Mouse (Mus musculus): ENCODE data around the gene Slc38a11.

Slc38a11 gene

DNA sequence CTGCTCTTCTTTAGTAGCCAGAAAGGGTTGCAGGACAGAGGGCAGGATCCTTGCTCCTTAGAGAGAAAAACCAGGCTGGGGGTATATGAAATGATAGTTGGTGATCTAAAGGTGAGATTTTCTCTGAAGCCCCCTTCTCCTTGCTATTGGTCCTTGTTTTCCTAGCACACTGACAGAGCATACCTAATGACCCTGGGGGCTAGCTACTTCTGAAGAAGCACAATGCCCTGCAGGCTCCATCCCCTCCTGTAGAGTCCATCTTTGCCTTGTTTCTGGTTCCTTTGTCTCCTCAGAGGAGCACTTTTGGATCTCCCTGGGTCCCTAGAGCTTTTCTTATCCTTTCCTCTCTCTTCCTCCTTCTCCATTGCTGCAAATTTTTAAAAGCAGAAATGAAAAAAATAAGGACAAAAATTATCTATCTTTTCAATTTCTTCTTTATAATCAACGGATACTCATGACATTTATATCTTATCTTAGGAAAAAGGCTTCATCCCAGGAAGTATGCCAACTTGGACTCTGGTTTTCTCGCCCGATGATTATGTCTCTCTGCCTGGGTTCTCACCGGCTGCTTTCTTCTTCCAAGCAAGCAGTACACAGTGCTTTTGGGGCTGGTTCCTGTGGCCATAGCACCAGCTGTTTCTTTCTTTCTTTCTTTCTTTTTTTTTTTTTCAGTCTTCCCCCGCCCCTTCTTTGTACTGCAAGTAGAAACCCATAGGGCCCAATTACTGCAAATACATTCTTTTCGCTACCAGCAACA lies 41.7 kb downstream of the Slc38a11 start:
- no peak for DNase-seq (ENCODE audit: low spot score)

DNA sequence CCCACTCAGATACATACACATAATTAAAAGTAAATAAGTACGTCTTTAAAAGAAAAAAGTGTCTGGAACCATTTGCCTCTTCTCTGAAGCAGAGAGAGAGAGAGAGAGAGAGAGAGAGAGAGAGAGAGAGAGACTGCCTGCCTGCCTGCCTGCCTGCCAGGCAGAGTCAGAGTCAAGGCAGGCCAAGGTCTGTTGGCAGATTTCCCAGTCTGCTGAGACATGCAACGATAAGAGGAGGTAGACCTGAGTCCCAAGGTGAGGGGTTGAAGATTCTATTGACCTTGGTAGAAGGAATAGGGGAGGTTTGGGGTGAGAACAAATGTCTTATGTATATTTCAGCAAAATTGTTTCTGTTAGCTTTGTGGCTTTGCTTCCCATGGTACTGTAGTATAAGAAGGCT lies 42.9 kb downstream of the Slc38a11 start:
- DNase-seq (ENCODE audit: low spot score) = peak; percentile 15

DNA sequence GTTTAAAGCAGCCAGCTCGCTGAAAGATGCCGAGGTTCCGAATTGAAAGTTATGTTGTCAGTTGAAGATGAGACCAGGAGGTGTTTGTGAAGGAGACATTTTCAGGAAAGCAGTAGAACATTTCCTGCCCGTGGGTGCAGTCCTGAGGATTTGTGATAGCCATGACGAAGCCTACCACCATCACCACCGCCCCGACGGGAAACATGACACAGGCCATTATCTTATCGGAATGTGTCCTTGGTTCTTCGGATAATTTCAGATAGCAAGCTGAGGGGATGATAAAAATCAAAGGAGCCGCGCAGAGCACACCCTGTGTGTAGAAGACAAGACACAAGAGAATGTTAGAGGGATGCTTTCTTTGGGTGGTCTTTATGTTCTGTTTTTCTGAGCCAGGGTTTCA lies 47.1 kb downstream of the Slc38a11 start:
- DNase-seq (ENCODE audit: low spot score) = no peak

DNA sequence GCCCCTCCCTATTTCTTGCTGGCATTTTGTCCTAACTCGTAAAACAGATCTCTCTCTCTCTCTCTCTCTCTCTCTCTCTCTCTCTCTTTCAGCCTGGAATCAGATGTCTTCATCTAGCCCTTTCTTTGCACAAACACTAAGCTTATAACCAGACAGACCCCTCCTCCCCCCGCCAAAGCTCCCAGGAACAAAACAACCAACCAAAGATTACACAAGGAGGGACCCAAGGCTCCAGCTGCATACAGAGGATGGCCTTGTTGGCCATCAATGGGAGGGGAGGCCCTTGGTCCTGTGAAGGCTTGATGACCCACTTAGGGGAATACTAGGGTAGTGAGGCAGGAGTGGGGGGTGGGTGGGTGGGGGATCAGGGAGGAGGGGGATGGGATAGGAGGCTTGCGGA lies 52.6 kb downstream of the Slc38a11 start:
- no peak for DNase-seq (ENCODE audit: low spot score)

DNA sequence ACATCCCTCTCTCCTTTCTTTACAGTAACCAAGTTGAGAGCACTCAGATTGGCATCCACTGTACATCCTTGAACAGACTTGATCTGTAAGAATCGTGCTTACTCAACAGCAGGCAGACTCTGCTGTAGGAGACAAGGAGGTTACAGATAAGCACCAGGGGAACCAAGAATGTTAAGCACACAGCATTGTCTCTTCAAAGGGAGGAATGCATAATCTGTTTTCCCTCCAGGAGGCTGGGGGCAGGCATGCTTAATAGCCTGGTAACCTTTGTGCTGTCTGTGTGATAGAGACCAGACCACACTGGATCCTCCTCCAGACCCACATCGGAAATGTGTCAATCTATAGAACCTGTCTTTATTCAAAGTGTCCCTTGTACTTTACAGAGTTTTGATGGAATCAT lies 67.3 kb downstream of the Slc38a11 start:
- no peak for DNase-seq (ENCODE audit: low spot score)

DNA sequence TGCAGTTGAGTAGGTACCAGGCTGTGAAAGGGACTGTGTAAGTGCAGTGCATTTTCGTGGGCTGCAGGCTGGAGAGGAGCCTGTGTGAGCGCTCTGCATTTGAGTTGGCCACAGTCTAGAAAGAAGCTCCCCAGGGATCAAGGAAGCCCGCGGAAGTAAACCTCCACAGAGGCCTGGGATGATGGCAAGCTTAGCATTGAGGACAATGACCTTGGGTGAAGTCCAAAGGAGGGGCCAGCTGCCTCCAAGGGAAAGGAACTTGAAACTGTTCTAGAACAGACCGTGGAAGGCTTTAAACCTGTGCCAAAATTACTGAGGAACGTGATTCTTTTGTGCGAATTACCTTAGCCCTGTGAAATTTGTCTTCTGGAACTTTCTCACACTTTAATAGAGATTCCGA lies 69.7 kb downstream of the Slc38a11 start:
- peak; percentile 22 for DNase-seq (ENCODE audit: low spot score)

DNA sequence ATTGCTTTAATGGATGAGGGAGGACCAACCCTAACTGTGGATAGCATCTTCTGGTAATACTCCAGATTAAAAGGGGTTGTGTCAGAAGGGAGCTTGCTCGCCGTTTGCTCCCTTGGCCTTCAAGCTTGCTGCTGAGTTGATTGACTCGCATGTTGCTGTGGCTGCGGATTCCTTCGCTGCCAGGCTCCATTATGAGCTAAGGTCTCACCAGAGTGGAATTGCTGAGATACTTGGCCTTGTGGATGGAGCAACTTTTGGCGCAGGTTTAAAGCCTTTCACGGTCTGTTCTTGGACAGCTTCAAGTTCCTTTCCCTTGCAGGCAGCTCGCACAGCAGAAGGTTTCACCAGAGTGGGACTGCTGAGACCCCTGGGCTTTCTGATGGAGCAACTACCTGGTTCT lies 70.4 kb downstream of the Slc38a11 start:
- no peak for DNase-seq (ENCODE audit: low spot score)

DNA sequence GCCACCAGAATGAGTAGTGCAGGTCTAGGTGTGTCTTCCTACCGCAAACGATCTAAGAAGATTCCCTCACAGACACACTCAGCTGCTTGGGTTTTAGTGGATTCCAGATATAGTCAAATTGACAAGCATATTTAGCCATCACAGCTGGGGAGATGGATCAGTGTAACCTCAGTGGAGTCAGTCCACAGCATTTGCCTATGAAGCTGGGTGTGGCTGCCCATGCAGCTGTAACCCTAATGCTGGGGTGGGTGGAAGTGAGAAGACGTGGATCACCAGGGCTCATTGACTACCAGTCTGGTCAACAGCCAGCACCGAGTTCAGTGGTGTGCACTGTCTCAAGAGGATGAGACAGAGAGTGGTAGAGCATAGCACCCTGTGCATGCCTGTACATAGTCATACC lies 74.1 kb downstream of the Slc38a11 start:
- no peak for DNase-seq (ENCODE audit: low spot score)

DNA sequence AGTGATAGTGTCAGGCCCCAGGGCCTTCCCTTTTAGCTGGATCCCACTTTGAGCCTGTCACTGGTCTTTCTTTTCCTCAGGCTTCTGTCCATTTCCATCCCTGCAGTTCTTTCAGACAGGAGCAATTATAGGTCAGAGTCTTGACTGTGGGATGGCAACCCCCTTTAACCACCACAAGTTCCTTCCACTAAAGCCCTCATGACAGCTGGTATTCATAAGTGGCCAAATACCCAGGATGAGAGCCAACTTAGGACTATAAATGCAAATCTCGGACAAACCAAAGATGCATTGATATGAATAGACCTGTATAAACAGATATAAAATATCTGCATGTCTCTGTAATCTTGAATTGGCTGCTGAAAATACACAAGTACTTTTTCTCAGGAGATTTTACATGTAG lies 75.1 kb downstream of the Slc38a11 start:
- no peak for DNase-seq (ENCODE audit: low spot score)

DNA sequence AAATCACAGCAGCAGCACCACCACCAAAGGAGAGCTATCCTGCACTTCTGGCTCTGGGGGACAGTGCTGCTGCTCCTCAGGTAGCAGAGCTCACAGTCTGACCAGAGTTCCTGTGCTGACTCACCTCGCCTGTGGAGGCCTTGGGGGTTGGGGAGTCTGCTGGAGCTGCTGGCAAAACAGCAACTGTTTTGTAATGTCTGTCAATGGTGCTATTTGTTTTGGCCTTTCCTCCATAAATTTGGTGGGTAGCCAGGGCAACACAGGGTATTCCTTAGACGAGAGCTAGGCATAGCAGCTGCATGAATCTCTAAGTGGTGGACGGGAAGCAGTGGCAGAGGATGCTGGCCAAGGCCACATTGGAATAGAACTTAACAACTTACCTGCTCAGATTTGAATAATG lies 78.5 kb downstream of the Slc38a11 start:
- no peak for DNase-seq (ENCODE audit: low spot score)

DNA sequence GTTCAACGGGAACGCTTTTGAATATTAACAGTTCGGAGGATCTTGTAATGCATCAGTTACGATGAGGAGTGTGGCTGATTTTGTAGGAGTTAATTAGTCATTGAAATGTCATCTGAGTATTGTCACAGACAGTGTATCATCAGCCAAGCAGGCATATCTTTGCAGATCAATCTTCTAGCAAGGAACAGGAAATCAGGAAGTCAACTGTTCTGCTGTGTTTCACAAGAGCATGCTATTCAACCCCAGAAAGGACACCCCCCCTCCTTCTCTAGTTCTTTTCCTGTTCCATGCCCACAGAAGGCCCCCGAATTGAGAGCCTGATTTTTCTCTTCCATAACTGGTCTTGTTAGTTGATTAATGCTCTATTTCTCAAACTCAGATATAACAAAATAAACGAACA lies 80.9 kb downstream of the Slc38a11 start:
- DNase-seq (ENCODE audit: low spot score) = no peak

DNA sequence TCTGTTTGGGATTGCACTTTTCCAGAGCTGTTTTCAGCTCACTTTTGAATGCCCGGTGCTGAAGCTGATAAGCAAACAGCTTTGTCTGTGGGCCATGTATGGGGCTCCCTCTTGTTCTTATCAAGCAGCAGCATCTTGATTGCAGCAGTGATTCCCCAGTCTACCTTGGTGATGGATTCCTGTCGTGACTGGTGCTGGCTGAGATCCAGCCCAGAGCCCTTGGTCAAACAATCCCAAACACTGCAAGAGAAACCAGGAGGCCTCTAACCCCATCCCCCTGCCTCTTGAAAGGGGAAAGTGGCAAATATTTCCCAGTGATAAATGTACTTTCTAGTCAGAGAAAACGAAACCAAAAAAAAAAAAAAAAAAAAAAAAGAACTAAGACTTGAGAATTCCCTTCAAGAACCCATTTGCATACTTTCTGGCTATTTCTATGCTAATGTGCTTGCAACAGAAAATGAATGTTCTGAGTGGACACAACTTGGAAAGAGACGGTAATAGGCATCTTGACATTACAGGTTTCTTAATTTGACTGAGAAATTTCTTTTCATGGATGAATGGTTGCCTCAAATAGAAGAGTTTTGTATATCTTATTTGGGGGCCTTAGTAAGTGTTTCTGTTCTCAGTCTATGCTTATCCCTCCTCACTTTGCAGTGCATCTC lies 84.7 kb downstream of the Slc38a11 start:
- DNase-seq (ENCODE audit: low spot score) = no peak

DNA sequence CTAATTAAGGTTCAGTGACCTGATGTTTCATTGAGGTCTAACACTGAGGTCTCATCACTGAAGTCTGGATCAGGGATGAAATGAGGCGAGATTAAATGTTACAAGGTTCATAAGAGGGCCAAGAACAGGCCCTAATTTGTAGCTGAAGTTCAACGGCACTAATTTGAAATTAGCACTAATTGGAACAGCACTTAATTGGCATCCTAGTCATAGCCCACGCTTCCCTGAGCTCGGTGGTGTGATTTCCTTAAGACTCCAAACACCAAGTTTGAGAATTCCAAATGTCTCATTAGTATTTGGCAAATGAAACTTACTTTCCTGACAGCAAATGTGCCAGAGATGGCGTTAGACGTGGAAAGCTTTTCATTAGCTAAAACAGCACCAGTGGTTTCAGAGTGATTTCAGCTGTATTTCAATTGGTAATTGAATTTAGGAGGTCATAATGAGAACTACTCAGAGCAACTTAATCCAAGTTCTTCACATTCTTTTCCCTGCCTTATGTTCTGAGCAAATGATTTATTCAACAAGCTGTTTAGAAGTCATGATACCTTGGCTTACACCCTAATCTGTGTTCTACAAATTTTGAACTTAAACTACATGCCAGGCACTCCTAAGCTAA lies 88.3 kb downstream of the Slc38a11 start:
- no peak for DNase-seq (ENCODE audit: low spot score)

DNA sequence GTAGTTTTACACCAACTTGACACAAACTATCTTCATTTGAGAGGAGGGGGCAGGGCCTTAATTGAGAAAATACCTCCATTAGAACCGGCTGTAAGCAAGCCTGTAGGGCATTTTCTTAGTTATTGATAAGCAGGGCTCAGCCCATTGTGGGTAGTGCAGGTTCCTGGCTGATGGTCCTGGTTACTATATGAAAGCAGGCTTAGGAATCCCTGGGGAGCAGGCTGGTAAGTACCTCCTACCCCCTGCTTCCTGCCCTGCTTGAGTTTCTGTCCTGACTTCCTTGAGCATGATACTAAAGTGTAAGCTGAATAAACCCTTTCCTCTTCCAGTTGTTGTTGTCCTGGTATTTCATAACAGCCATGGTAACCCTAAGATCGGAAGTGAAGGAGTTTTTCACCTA lies 89.9 kb downstream of the Slc38a11 start:
- DNase-seq (ENCODE audit: low spot score) = no peak

DNA sequence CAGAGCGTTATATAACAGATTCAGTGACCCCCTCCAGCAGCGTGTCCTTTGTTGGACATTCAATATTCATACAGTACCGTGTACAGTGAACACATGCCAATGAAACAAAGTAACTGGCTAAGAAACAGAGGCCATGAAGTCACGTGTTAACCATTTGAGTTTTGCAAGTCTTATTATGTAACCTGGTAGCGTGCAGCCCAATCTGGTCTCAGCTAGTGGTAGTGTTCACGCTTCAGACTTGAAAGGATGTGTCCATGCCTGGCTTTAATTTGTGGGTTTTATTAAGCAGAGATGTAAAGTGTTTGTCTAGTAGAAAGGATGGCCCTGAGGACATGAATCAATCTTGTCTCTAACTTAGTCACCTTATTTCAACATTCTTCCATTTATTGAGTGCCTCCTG lies 95.1 kb downstream of the Slc38a11 start:
- no peak for DNase-seq (ENCODE audit: low spot score)

DNA sequence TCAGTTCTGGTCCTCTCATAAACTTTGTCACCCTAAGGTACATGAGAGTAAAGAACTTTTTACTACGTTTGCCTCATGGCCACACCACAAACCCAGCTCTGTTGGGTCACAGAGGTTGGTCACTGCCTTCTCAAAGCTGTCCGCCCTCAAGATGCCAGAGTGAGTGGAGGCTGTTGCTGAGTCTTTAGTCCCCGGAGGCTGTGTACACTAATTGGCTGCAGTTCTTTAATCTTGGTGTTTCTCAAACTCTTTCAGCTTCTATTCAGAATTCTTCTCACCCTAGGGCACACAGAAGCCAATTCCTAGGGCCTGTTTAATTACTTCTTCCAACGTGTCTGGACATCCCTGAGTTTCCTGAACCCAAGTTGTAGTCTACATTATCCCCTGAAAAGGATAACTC lies 96.0 kb downstream of the Slc38a11 start:
- DNase-seq (ENCODE audit: low spot score) = no peak

DNA sequence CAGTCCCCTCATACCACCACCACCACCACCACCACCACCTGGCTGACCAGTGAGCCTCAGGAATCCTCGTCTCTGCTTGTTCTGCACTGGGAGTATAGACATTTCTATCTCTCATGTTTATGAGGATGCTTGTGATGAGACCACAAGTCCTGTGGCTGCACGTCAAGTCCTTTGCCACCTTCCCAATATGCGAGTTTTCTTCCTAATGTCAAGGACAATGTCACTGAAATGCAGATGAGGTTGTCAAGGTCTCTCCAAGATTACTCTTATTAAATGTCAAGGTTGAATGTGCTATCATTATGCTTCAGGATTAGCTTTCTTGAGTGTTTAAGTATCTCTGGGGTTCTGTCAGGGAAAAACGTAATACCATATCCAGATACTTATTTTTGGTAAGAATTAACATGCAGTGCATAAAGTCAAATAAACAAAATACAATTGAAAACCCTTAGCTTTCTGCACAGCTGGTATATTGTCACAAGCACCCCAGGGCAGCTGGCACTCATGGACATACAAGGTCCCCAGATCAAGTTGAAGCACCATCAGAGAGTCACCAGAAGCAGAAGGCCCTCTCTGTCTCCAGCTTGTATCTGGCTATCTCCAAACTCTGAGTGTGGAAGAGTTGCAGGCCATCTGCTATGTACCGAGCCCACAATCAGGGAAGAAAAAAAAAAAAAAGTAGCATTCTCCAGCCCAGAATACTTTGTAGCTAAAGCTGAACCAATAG lies 97.1 kb downstream of the Slc38a11 start:
- DNase-seq (ENCODE audit: low spot score) = no peak
